Mouse (Mus musculus): ENCODE results near the gene Rgsl1. TPM values are rescaled to one million over a fixed set of nuclear protein-coding genes. Genes with fewer than 3 reads are reported as not detected.

Gene Rgsl1
- total RNA-seq, 2 experiments from 2014 or later, result not detected

DNA sequence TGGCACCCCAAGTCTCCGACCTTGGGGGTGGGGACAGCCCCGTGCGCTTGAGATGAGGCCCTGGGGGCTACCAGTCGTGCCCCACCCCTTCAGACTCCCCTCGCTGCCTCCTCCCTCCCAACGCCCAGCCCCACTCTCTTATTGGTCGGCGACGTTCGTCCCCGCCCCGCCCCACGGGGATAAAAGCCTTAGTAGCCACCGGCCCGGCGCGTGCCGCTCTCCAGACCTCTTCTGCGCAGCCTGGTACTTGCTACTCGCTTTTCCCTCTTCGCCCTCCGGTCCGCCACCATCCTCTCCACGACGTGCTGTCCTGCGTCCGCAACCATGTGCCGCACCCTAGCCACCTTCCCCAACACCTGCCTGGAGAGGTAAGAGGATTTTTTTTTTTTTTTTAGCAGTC is 103.8 kb downstream of the Rgsl1 start, which contains the start of gene Rgs16:
Gene Rgs16 (plus strand): TSS at position 205 of the 400 bp plus-strand sequence.
- DNase-seq, result peak; percentile 88

DNA sequence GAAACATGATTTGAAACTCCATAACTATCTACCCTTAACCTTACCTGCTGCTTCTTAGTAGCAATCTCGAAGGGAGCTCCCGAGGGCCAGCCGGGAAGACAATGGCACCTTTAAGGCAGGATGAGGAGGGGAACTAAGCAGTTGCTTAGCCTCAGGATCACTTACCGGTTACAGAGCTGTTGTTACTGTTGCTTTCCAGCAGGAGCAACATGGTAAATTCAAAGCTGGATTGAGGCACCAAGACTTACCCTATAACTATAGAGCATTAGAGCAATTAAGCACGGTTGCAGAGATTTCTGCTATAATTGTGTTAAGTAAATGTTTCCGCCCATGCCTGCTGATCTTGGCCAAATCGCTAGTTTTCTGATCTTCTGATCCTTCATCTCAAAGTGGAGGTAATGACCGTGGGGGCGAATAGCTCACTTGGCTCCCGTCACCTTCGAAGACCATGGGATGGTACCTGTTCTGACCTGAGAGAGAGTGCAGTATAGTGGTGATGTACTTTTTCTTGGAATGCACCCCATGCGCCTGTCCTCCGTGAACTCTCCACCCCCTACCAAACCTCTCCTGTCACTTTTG is 104.4 kb downstream of the Rgsl1 start:
- DNase-seq, result no peak

DNA sequence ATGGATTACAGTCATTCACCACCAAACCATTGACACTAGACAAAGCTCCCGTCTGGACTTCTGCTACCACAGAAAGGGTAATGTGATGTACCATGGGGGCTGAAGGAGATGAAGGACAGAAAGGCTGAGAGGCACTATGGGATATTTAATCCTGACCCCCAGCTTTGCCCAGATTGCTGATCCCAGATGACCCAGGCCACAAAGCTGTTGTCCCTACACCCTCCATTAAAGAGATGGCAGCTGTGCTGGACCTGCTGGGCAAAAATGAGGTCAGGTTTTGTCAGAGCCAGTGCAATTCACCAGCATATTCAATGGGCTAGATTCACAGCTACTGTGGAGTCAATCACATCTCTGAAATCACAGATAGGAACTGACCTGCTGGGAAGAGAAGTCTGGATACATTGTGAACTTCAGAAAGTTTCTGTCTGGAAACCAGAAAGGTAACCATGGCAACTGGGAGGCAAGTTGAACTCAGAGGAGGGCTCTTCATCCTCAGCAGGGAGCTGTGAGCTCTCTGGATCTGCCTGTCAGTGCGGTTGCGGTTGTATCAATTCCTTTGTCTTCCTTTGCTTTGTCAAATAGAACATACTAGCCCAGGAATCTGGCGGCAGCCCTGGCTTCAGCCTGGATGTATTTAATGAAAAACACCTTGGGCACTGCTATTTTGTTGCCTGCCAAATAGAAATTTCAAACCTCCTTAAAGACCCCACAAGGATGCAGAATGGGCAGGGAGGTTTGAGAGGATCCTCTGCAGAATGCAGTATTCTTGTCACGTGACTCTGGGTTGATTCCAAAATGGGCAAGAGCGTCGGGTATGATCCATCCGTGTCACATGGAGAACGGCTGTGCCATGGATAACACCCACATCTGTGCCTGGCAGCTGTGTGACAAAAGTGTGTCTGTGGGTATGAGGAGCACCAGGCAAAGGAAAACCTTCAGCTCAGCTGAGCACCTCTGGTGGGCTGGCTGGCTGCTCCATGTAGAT is 106.5 kb downstream of the Rgsl1 start:
- DNase-seq, result no peak

DNA sequence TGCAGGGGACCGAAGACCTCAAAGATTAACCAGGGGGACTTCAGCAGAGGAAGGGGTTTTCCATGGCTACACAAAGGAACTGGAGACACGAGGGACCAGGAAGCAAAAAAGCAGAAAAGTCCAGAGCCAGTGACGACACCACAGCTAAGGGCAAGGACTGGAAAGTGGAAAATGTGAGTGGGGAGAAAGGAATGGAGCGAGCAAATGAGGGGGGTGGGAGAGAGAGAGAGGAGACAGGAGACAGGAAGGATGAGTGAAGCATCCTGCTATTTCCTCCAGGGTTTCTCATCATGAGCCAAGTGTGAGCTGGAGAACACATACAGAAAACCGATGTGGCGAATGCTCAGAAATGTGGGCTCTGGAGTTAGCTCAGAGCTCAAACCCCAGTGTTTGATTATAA is 107.8 kb downstream of the Rgsl1 start:
- no peak for DNase-seq

DNA sequence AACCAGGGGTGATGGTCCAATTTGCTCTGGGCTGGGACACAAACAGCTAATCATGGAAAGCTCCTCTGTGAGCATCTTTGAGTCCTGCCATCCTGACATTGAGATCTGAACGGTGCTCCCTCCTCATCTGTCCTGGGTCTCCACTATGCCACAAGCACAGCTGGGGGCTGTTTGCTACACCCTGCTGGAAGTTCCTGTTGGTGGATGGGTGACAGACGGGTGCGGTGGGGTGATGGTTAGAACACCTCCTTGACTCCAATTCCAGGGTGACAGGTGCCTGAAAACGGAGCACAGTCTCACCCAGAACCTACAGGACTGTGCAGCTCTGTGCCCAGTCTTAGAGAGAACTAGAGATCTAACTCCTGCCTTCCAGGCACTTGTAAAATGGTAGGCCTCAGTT is 109.1 kb downstream of the Rgsl1 start:
- no peak for DNase-seq

DNA sequence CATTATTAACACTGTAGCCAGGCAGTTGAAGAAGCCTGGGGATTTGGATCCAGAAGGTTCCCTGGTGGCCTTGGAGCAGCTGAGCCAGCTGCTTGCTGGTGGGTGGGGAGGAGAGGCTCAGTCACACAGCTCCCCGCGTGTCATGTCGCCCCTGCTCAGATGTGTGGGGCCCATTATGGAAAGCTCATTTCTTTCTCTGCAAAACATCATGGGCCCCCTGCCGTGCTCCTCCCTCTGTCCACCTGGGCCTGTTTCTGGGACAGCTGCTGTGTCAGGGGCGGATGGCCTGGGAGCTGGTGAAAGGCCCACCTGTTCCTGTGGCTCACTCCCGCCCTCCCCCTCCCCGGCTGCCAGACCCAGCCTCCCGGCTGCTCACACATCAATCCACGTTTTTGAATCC is 110.8 kb downstream of the Rgsl1 start:
- no peak for DNase-seq

DNA sequence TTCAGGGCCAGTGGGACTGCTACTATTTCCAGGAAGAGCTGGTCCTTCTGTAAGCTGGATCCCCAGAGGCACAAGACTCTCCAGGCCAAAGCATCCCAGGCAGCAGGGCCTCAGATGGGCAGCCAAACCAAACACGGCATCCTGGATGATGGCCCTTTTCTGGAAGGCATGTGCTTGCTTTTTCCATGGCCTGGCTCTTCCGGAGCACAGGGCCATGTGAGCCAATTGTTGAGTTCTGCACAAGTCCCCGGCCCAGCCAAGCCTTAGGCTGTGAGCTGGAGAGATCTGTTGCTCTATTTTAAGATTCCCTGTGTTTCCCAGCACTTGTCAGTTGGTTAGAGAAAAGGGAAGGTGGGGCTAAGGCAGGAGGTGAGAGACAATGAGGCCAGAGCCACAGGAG is 113.3 kb downstream of the Rgsl1 start:
- DNase-seq, result peak; percentile 46

DNA sequence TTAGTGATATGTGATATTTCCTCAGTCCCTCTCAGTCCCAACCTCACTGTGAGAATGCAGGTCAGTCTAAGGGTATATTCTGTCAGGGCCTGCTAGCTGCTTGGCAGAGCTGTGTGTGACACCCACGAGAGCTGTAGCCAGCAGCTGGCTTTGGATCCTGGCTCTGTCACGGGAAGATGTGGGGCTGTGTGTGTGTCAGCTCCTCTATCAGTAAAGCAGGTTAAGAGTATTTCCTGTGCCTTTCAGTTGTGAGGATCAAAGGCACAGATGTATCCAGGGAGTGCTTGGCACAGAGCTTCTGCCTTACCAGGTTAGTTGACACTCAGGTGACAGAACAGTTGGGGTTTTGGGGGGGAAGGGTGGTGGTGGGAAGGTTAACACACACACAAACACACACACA is 114.1 kb downstream of the Rgsl1 start:
- no peak for DNase-seq

Other genes starting within 250 kb of the Rgsl1 start
- 1 to 10 TPM in 1 of 2 experiments, under 1 TPM in 1; 0.99 to 1.2 TPM for gene Rgs8, start 191.1 kb downstream of the Rgsl1 start, total RNA-seq (2021)
- 10 to 100 TPM in 1 of 2 experiments, 1 to 10 TPM in 1; 7.7 to 10.8 TPM for gene Rgs16, start 103.8 kb downstream of the Rgsl1 start, total RNA-seq (2021)
- gene Rnasel, start 94.7 kb downstream of the Rgsl1 start, total RNA-seq (2021), result 1 to 10 TPM; 5.9 to 9.7 TPM
- gene Teddm1b, start 30.2 kb upstream of the Rgsl1 start, total RNA-seq (2021), result not detected
- gene Teddm1a, start 47.6 kb upstream of the Rgsl1 start, total RNA-seq (2021), result not detected
- 100 to 1,000 TPM in 1 of 2 experiments, 10 to 100 TPM in 1; 90.2 to 146 TPM for gene Glul, start 55.8 kb upstream of the Rgsl1 start, total RNA-seq (2021)
- under 1 TPM; 0.65 to 0.75 TPM for gene Teddm2, start 56.1 kb upstream of the Rgsl1 start, total RNA-seq (2021)